8 mouse cellular contexts compared by ENCODE assay signal in genomic region chr19:47050271-47051032, GRCm38 (mm10). TPM values are rescaled to one million over a fixed set of nuclear protein-coding genes. Genes with fewer than 3 reads are reported as not detected.
DNase-seq lines count a peak whose midpoint lies in the region; ATAC-seq lines count a peak whose summit lies in the region.

Pcgf6 (minus strand) TSS chr19:47050906.

- H3K4me3 ChIP-seq in hindbrain, embryonic 16.5 days (ENCODE audit: low read length): peak within 1 kb of the TSS; percentile 69

- no peaks in the 10 kb centered on the region for H3K9me3 ChIP-seq in hindbrain, embryonic 16.5 days (ENCODE audit: control insufficient read depth, low read length)

- under 1% methylated on average over 75 of the region's 75 CpGs for WGBS in hindbrain, embryonic 16.5 days

- peaks cover 12% of the 10 kb centered on the region for H3K4me1 ChIP-seq in hindbrain, embryonic 16.5 days (ENCODE audit: control insufficient read depth, insufficient read depth, low read depth, low read length)

- ATAC-seq in hindbrain, embryonic 16.5 days: peak; percentile 93

- H3K9ac ChIP-seq in hindbrain, embryonic 16.5 days (ENCODE audit: low read depth, low read length): peak within 1 kb of the TSS; percentile 80

- peak; percentile 96 for DNase-seq in ZHBTc4 (ENCODE audit: low read depth, low spot score)
- DNase-seq in cerebellum, postnatal 4 days (ENCODE audit: low spot score in 2 of 2): peak; percentile 65 to 77
- DNase-seq in gastrocnemius, adult 18-20 months (ENCODE audit: low spot score): peak; percentile 66
- peak; percentile 64 for DNase-seq in left cerebral cortex, adult 11 months (ENCODE audit: low spot score)
- DNase-seq in lung, postnatal 4 days: peak; percentile 79 to 82
- peak; percentile 73 for DNase-seq in retina, postnatal 7 days (ENCODE audit: low read depth, low spot score)
- DNase-seq in urinary bladder, adult 2 months (ENCODE audit: low spot score): peak; percentile 73

- no peaks in the 10 kb centered on the region for H3K27me3 ChIP-seq in hindbrain, embryonic 16.5 days (replicated peaks; ENCODE audit: control insufficient read depth, insufficient read depth, low read length)

- H3K27ac ChIP-seq in hindbrain, embryonic 16.5 days (ENCODE audit: low read depth, low read length): peak within 1 kb of the TSS; percentile 84

- H3K4me2 ChIP-seq in hindbrain, embryonic 16.5 days (ENCODE audit: low read length): peak within 1 kb of the TSS; percentile 75

- 0 out of 2 replicates have a peak, but pooled peaks cover 2% of the 10 kb centered on the region for H3K36me3 ChIP-seq in hindbrain, embryonic 16.5 days (ENCODE audit: control insufficient read depth, insufficient read depth, low read length)

RNA-seq across cellular contexts. Expression of gene Pcgf6, which starts in this region (rescaled TPM):
- total RNA-seq in gastrocnemius, adult 18-20 months (2021): 1 to 10 TPM; 4.6 to 4.8 TPM
- polyA plus RNA-seq in hindbrain, embryonic 16.5 days (2015; fragmentation: Nextera tagmentation; extraction: Ambion mirVana): 26.8 and 30.2 TPM in 2 replicates
- polyA plus RNA-seq in urinary bladder, adult 2 months (2012; rRNA removed): 25.4 and 34.1 TPM in 2 replicates

Comparison
In these comparisons a context has a peak if more than half of its experiments do, and no peak if none do; other contexts are left out.
1. Peak in every context shown above with its lines: DNase-seq, ATAC-seq, H3K4me3 ChIP-seq and H3K27ac ChIP-seq.